Mouse (Mus musculus) lung, embryonic 14.5 days (tissue): ENCODE data around the gene Hhex. TPM values are rescaled to one million over a fixed set of nuclear protein-coding genes. Genes with fewer than 3 reads are reported as not detected.

Experiments used
- ATAC-seq: fragments of 200-750 bp; cut with Nextera tagmentation; 2 replicates; pipeline ENCODE4 v1.8.0; 2017; ENCODE audit warnings: mild to moderate bottlenecking, moderate TSS enrichment, moderate library complexity; ENCODE audit not compliant: insufficient read depth
- DNase-seq: peaks from one replicate; pipeline ENCODE4 v3.0.0-alpha.2; 2015
- H3K27ac ChIP-seq: fragments of 300-500 bp; sonication (generic); 2 replicates; pipeline ENCODE4 v1.5.1; 2014; ENCODE audit warnings: low read depth, mild to moderate bottlenecking, moderate library complexity
- H3K27me3 ChIP-seq: fragments of 300-500 bp; sonication (generic); 2 replicates; pipeline ENCODE4 v1.6.1; 2014; ENCODE audit warnings: low read length, control low read depth; ENCODE audit not compliant: insufficient read depth
- H3K36me3 ChIP-seq: fragments of 300-500 bp; sonication (generic); 2 replicates; pipeline ENCODE4 v1.6.1; 2014; ENCODE audit warnings: control low read depth; ENCODE audit not compliant: insufficient read depth
- H3K4me1 ChIP-seq: fragments of 300-500 bp; sonication (generic); 2 replicates; pipeline ENCODE4 v1.6.1; 2014; ENCODE audit warnings: antibody characterized with exemption, control low read depth; ENCODE audit not compliant: insufficient read depth
- H3K4me2 ChIP-seq: fragments of 300-500 bp; sonication (generic); 2 replicates; pipeline ENCODE4 v1.6.1; 2014; ENCODE audit warnings: mild to moderate bottlenecking
- H3K4me3 ChIP-seq: fragments of 300-500 bp; sonication (generic); 2 replicates; pipeline ENCODE4 v1.5.1; 2014; ENCODE audit warnings: low read depth, low read length
- H3K9ac ChIP-seq: fragments of 300-500 bp; sonication (generic); 2 replicates; pipeline ENCODE4 v1.6.1; 2014
- H3K9me3 ChIP-seq: fragments of 300-500 bp; sonication (generic); 2 replicates; pipeline ENCODE4 v1.6.1; 2016; ENCODE audit warnings: low read depth, low read length, control low read depth
- CTCF ChIP-seq: IDR thresholded peaks from 2 replicates; pipeline ENCODE4 v1.5.1; 2016; ENCODE audit warnings: antibody characterized with exemption, low read depth
- WGBS: fragments of 180-500 bp; shearing (Covaris S2); extraction: QIAGEN DNeasy Blood & Tissue Kit; methylation state at CpG from one replicate; pipeline ENCODE4 v1.1.7; 2014; 5-methylcytosine and 5-hydroxymethylcytosine counted together
- polyA plus RNA-seq: library from polyadenylated mRNA; unstranded; fragments of >200 nt; fragmentation: Nextera tagmentation; extraction: Ambion mirVana; gene quantifications from 2 replicates; pipeline ENCODE4 v1.2.1, GENCODE M21; 2014

Gene Hhex
- polyA plus RNA-seq, 1 experiment from 2014 or later, result 28.1 TPM

- H3K36me3 ChIP-seq, result no peaks in the 10 kb centered on the region
These were observed 37.1 kb downstream of the Hhex start for GRCm38 (mm10) chr19:37471680-37472079.

GRCm38 (mm10) chr19:37472589-37472988 is 38.0 kb downstream of the Hhex start:
- Histone ChIP-seq H3K27me3 (no peaks in the 10 kb centered on the region), H3K4me2 (no peak overlapping the region), H3K4me1 (no peaks in the 10 kb centered on the region), H3K9ac (no peak overlapping the region), H3K36me3 (no peaks in the 10 kb centered on the region), H3K27ac (no peak overlapping the region), H3K9me3 (no peaks in the 10 kb centered on the region), H3K4me3 (no peak overlapping the region)
- ATAC-seq (no peak), DNase-seq (no peak)
- no peak for TF ChIP-seq CTCF
- WGBS, result 71% methylated on average over 3 of the region's 3 CpGs

More at GRCm38 (mm10) chr19:37471680-37472079, 37.1 kb downstream of the Hhex start:
- H3K27me3 ChIP-seq, result no peaks in the 10 kb centered on the region
- DNase-seq (no peak), ATAC-seq (no peak)
- no peak overlapping the region for H3K4me3 ChIP-seq
- H3K9ac ChIP-seq, result no peak overlapping the region
- TF ChIP-seq CTCF, result no peak
- 79% methylated on average over 4 of the region's 4 CpGs for WGBS
- no peak overlapping the region for H3K4me2 ChIP-seq
- no peaks in the 10 kb centered on the region for H3K4me1 ChIP-seq
- no peak overlapping the region for H3K27ac ChIP-seq
- no peaks in the 10 kb centered on the region for H3K9me3 ChIP-seq

- WGBS, result 49% methylated on average over 8 of the region's 8 CpGs
- ATAC-seq, result peak; percentile 47
- DNase-seq, result peak; percentile 60
- Histone ChIP-seq H3K27ac (no peak overlapping the region), H3K4me3 (no peak overlapping the region), H3K4me2 (no peak overlapping the region), H3K4me1 (no peaks in the 10 kb centered on the region), H3K9ac (no peak overlapping the region), H3K9me3 (no peaks in the 10 kb centered on the region), H3K27me3 (no peaks in the 10 kb centered on the region), H3K36me3 (no peaks in the 10 kb centered on the region)
- no peak for TF ChIP-seq CTCF
These were observed 47.1 kb downstream of the Hhex start for GRCm38 (mm10) chr19:37481704-37482103.

GRCm38 (mm10) chr19:37482556-37483187 is 48.1 kb downstream of the Hhex start:
- no peak for ATAC-seq
- Histone ChIP-seq H3K9ac (no peak overlapping the region), H3K27ac (no peak overlapping the region), H3K4me1 (no peaks in the 10 kb centered on the region), H3K4me3 (no peak overlapping the region), H3K27me3 (no peaks in the 10 kb centered on the region), H3K9me3 (no peaks in the 10 kb centered on the region), H3K36me3 (no peaks in the 10 kb centered on the region), H3K4me2 (no peak overlapping the region)
- no peak for TF ChIP-seq CTCF
- 78% methylated on average over 14 of the region's 14 CpGs for WGBS
- DNase-seq, result no peak

GRCm38 (mm10) chr19:37484787-37485186 is 50.2 kb downstream of the Hhex start:
- no peak for ATAC-seq
- 46% methylated on average over 6 of the region's 6 CpGs for WGBS
- no peak overlapping the region for H3K4me3 ChIP-seq

GRCm38 (mm10) chr19:37486801-37487200 is 52.2 kb downstream of the Hhex start:
- Histone ChIP-seq H3K4me3 (no peak overlapping the region), H3K36me3 (no peaks in the 10 kb centered on the region), H3K9ac (no peak overlapping the region), H3K4me2 (no peak overlapping the region), H3K4me1 (no peaks in the 10 kb centered on the region), H3K27ac (no peak overlapping the region), H3K9me3 (no peaks in the 10 kb centered on the region), H3K27me3 (no peaks in the 10 kb centered on the region)
- no peak for ATAC-seq
- 86% methylated on average over 6 of the region's 6 CpGs for WGBS
- no peak for DNase-seq
- TF ChIP-seq CTCF, result no peak

More at GRCm38 (mm10) chr19:37484787-37485186, 50.2 kb downstream of the Hhex start:
- Histone ChIP-seq H3K9me3 (no peaks in the 10 kb centered on the region), H3K4me2 (no peak overlapping the region), H3K27ac (no peak overlapping the region), H3K36me3 (no peaks in the 10 kb centered on the region), H3K4me1 (no peaks in the 10 kb centered on the region), H3K27me3 (no peaks in the 10 kb centered on the region), H3K9ac (no peak overlapping the region)
- DNase-seq, result no peak
- no peak for TF ChIP-seq CTCF

- H3K9me3 ChIP-seq, result no peaks in the 10 kb centered on the region
- no peak overlapping the region for H3K4me2 ChIP-seq
- DNase-seq (no peak), ATAC-seq (no peak)
- no peak overlapping the region for H3K27ac ChIP-seq
- H3K4me1 ChIP-seq, result no peaks in the 10 kb centered on the region
- TF ChIP-seq CTCF, result no peak
- 70% methylated on average over 5 of the region's 5 CpGs for WGBS
- H3K27me3 ChIP-seq, result no peaks in the 10 kb centered on the region; the same call in 1 of the 2 replicates
- H3K9ac ChIP-seq, result no peak overlapping the region
- no peak overlapping the region for H3K4me3 ChIP-seq
- no peaks in the 10 kb centered on the region for H3K36me3 ChIP-seq
These were observed 53.3 kb downstream of the Hhex start for GRCm38 (mm10) chr19:37487811-37488475.
